Mouse (Mus musculus) left cerebral cortex, adult 11 months (tissue): Measurements from ENCODE around the gene Grm4.
A peak's percentile ranks its signal among the peaks of the same experiment; 100 is the strongest.

ENCODE experiments used
- DNase-seq: peaks from one replicate; pipeline ENCODE4 v3.0.0; 2022; ENCODE audit warnings: low spot score

The Grm4 gene

GRCm38 (mm10) chr17:27521303-27521702, at the start of gene Grm4:
TSS of gene Grm4 (minus strand) at chr17:27521403.
- no peak for DNase-seq

DNA sequence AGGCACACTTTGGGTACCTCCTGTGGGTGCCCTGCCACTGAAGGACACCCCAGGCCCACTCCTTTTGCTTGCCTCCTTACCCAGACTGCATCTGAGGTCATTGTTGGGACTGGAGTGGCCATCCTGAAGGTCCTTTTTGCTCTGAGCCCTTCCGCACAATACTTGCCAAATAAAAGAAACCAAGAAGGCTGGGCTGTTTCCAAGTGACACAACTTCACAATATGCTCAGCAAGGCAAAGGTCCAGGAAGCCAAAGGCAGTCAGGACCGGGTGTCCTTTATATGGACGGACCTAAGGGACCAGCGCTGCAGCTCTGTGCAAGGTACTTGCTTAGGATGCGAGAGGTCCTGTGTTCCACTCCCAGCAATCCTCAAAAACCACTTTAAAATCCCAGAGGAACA, 47.0 kb upstream of the Grm4 start:
- no peak for DNase-seq

DNA sequence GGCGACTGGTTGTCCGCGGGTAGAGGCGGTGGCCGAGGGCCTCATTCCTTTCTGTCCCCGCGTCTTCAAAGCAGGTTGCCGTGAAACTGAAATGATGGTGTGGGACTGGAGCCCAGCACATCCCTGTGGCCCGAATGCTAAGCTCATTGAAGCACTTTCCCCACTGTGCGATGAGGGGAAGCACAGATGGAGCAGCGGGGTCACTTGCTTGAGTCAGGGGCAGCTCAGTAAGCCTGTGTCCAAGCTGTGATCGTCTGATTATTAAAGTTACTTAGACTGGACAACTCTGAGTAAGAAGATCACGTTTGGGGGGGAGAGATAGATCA, 44.7 kb upstream of the Grm4 start:
- no peak for DNase-seq

DNA sequence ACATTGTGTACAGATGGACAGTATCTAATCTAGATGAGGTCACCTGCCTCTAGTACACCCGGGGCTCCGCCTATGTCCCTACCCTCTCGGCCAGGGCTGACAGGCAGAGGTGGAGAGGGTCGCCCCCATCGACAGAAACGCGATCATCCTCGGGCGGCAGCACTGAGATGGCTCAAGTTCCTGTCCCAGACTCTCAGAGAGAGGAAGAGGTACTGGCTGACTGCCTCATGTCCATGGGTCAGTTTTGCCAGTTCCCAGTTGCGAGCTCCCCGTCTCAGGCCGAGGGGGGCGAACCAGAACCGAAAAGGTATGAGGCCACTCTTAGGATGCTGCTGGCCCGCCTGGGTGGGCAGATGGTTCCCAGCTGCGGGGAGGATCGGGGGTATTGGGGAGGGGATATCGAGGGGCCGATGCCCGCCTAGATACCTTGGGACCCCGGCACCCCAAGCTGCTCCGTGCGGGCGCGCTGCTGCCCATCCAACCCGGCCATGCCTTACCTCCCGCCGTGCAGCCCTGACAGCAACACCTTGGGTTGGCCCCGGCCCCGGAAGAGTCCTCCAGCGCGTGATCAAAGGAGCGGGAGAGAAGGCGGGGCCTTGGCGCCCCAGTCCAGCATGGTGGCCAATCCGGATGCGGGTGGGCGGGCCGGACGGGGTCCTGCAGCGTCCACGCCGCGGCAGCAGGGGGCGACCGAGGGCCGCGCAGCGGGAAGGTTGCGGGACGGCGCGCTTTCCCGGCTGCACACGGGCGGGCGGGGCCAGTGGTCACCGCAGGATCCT, 44.1 kb upstream of the Grm4 start, which contains the start of gene AI413582:
AI413582 (minus strand) TSS at position 594 of the 779 bp plus-strand sequence.
- peak; percentile 91 for DNase-seq

DNA sequence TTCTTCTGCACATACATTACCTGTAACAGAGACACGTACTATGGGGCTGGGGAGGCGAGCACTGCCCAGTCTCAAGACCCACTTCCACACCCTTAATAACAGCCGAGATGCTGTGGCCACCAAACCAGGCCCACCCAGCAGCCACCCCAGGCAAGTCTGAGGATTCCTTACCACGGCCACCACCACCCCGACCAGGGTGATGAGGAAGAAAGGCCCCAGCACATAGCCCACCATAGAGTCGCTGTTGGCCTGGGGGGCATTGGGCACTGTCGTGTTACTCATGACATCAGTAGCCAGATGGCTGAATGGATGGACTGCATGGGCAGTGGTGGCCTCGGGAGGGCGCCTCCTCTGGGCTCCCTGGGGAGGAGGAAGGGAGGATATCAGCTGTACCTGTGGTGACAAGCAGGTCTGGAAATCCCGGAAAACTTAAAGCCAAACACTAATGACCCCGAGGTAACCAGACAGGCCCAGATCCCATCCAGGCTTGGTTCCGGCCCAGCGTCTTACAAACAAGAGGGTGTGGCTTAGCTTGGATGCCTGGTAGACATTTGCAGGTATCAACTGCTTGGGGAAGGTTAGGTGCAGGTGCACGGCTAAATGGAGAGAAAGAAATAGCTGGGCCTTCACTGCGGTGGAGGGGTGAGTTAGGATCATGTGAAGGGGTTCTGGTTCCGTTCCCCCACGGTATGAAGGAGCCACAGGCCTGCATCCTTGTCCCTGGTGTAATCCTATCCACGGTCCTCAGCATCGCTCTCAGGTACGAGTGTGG, 43.4 kb upstream of the Grm4 start:
- no peak for DNase-seq

GRCm38 (mm10) chr17:27563771-27564244, 42.6 kb upstream of the Grm4 start:
- no peak for DNase-seq

- DNase-seq = no peak
Observed at GRCm38 (mm10) chr17:27561809-27562526, 40.8 kb upstream of the Grm4 start.

DNA sequence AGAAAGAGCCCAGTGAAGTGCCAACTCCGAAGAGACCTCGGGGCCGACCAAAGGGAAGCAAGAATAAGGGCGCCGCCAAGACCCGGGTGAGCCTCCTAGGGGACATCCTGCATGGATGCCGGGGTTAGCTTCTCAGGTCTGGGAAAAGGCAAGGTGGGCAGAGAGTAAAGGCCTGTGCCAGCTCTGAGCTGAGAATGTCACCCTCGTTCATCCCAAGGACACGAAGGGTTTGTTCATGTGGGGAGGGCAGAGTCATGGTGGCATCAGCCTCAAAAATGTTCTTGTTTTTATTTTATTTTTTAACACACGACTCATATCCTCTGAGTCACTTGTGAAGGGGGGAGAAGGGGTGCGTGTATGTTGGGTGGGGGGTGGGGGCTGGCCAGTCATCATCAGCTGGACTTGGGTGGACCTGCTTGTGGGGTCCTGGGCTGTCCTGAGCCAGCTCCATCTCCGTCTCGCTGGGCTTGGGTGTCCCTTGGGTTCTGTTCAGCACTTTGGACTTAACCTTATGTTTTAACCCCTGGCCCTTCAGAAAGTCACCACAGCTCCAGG, 39.8 kb upstream of the Grm4 start:
- DNase-seq = no peak

DNA sequence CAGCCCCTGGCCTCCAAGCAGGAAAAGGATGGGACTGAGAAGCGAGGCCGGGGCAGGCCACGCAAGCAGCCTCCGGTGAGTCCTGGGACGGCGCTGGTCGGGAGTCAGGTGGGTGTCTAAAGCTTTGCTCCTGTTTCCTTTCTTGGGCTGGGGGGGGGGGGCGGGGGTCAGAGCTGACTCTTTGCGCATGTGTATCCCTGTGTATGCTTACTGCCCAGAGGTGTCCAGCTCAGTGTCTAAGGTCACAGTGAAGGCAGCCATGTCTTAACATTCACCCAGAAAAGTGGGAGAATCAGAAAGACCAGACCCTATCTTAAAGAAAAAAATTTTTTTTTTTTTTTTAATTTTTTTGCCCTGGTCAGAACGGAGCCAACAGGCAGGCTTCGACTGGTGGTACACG, 38.4 kb upstream of the Grm4 start:
- no peak for DNase-seq

- DNase-seq = no peak
Observed at GRCm38 (mm10) chr17:27558845-27559244, 37.6 kb upstream of the Grm4 start.

- no peak for DNase-seq
Observed at GRCm38 (mm10) chr17:27557927-27558661, 36.9 kb upstream of the Grm4 start.

- DNase-seq = no peak
Observed at GRCm38 (mm10) chr17:27557181-27557926, 36.2 kb upstream of the Grm4 start.

DNA sequence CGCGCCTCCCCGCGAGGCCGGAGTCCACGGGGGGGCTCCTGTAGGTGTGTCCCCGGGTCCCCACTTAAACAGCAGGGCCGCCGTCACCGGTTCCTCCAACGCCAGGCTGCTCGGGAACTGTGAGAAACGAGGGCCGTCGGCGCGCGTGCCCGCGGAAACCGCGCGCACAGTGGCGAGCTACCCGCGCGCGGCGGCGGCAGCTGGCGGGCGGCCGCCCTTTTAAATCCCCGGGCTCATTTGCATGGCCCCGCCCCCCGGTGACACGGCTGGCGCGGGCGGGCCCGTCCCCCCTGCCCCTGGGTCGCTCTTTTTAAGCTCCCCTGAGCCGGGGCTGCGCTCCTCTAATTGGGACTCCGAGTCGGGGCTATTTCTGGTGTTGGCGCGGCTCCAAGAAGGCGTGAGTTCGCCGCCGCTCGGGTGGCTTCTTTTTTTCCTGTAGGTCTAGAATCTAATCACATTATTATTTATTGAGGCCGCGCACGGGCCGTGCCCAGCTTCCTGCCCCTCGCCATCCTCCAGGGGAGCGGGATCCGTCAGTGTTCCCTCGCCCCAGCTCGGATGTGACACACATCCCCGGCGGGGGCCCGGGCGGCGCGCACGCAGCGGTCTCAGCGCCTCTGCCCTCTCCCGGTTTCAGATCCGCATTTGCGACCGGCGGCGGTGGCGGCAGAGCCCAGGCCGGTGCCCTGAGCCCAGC, 35.3 kb upstream of the Grm4 start, which contains the start of gene Hmga1:
Hmga1 (plus strand) TSS at position 183 of the 697 bp plus-strand sequence.
- DNase-seq = no peak

DNA sequence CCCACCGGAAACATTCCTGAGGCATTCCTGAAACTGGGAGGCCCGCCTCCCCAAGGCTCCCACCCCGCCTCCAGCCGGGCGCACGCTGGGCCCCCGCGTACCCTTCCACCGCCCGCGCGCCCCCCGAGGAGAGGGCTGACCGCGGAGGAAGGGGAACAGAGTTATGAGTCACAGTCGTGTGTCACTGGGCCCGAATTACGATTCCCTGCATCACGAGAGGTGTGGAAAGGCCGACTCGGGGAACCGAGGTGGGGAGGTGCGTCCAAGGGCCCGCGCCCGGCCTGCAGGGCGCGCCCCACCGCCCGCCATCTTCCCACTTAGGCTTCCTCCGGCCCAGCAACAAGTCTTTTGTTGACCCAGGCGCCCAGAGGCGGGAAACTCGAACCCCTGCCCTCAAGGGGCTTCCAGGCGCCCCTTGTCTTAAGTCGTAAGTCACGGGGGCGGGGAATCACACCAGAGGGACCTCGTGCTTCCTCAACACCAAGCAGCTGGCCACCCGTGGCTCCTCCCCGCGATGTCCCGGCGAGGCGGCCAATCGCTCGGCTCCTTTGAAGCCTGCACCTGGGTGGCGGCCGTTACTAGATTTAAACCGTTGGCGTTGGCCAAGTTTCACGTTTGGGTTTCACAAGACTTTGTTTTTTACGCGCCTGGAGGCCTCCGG, 34.4 kb upstream of the Grm4 start:
- no peak for DNase-seq

DNA sequence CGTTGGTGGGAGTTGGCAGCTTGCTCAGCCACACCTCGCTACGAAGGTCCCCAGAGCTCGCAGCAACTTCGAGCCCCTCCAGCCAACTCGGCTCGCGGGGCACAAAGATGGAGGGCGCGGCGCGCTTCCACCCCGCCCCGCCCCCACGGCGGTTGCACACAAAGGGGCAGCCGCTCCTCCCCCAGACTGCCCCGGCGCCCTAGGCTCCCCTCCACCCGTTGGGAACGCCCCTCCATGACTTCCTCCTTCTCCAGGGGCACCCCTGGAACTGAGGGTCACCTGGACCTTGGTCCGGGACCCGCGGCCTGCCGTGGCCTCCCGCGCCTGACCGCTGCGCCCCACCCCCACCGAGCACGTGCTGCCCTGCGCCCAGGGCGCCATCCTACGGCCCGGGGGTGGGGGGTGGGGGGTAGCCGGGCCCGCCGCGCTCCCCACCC, 33.9 kb upstream of the Grm4 start:
- no peak for DNase-seq

DNA sequence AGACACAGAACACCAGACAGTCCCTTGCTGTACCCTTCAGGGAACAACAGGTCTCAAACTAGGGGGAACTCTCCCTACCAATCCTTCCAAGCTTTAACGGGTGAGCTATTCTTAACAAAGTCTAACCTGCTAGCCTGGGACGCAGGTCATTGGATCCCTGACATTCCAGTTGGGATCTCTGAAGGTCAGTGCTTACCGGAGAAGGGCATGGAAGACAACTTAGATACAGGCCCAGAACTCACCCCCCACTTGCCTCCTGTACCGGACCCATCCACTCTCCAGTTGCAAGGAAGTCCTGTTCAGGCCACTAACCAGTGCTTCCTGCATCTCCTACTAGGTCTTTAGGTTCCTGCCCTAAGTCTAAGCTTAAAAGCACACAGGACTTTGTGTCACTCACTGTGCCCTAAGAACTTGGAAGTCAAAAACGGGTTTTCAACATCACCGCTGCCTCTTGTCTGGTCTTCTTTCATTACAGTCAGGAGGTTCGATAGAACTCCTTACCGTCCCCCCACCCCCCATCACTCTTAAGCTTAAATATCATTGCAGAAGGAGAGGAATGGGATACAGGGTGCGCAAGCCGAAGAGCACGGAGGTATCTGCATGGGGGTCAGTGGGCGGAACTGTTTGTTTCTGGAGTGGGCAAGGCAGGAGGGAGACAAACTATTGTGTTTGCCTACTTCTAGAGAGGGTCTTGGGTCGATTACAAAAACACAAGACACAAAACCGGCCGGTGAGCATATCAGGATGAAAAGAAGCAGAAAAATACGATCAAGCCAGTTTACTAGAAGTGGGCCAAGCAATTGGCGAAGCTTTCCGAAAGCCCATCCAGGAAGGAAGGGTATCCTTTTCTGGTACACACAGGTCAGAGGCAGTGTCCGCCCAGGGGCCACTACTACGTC, 33.1 kb upstream of the Grm4 start:
- DNase-seq = no peak

DNA sequence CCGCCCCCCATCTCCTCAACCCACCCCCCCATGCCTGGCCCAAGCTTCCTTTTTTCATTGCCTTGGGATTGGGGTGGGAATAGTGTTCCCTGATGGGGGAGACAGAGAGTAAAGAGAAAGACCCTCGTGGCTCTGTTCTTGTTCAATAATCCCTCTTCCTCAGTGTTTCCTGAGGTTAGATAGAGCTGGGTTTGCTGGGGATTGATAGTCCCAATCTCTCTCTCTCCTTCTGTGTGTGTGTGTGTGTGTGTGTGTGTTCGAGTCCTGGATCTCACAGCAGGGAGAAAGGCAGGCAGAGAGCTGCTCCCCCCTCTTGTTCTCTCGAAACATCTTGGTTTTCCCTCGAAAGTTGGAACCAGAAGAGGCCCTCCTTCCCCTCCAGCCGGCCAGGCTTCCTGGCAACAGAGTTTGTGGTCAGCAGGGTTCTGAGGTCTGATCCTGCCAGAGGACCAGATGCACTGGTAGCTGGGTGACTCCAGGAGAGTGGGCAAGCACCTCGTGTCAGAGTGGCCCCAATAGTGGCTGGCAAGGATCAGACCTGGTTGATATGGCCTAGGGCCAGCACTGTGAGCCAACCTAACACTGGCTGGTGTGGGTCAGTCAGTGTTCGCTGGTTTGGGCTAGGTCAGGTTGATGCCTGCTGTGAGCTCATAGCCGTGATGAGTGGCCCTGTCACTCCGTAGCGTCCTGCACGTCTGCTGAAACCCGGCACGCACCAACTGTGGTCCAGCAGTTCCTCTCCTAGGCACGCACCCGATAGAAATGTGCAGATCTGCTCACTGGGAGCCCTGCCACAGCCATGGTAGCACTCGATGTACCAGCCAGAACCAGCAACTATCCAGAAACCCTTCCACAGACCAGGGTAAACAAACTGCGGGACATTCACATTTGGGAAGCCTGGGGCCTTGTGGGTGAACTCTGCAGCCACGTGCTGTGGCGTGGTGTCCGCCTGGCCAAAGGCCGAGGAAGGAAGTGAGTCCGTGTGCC, 31.3 kb upstream of the Grm4 start:
- no peak for DNase-seq
